Mouse (Mus musculus): ENCODE measurements at regions not wholly inside any gene's neighbourhood (a gene's known extent, or its start where the extent isn't known, plus 50 kb on each side); places are given as distances from the start of the nearest gene placed in this dataset.

- DNase-seq (ENCODE audit: low spot score in 2 of 2) = no peak
Measured at GRCm38 (mm10) chr3:38049290-38049689, 325.0 kb upstream of the Gm5148 start.

GRCm38 (mm10) chr3:38047445-38047844 is 323.2 kb upstream of the Gm5148 start:
- DNase-seq (ENCODE audit: low spot score in 2 of 2) = no peak

- no peak for DNase-seq (ENCODE audit: low spot score in 2 of 2)
Measured at GRCm38 (mm10) chr3:38046611-38047010, 322.3 kb upstream of the Gm5148 start.

- DNase-seq (ENCODE audit: low spot score in 2 of 2) = no peak
Measured at GRCm38 (mm10) chr3:38045989-38046388, 321.7 kb upstream of the Gm5148 start.

GRCm38 (mm10) chr3:38045523-38045922 is 321.2 kb upstream of the Gm5148 start:
- DNase-seq (ENCODE audit: low spot score in 2 of 2) = no peak

GRCm38 (mm10) chr3:38044338-38044737 is 320.0 kb upstream of the Gm5148 start:
- no peak for DNase-seq (ENCODE audit: low spot score in 2 of 2)

- DNase-seq (ENCODE audit: low spot score in 2 of 2) = no peak
Measured at GRCm38 (mm10) chr3:38042614-38043013, 318.3 kb upstream of the Gm5148 start.

GRCm38 (mm10) chr3:38036131-38036530 is 311.8 kb upstream of the Gm5148 start:
- no peak for DNase-seq (ENCODE audit: low spot score in 2 of 2)

GRCm38 (mm10) chr3:38034138-38034537 is 309.8 kb upstream of the Gm5148 start:
- no peak for DNase-seq (ENCODE audit: low spot score in 2 of 2)

- no peak for DNase-seq (ENCODE audit: low spot score in 2 of 2)
Measured at GRCm38 (mm10) chr3:38014768-38015167, 290.5 kb upstream of the Gm5148 start.

GRCm38 (mm10) chr3:38009168-38009567 is 284.9 kb upstream of the Gm5148 start:
- DNase-seq (ENCODE audit: low spot score in 2 of 2) = no peak

GRCm38 (mm10) chr3:38008321-38008720 is 284.0 kb upstream of the Gm5148 start:
- no peak for DNase-seq (ENCODE audit: low spot score in 2 of 2)

- DNase-seq (ENCODE audit: low spot score in 2 of 2) = no peak
Measured at GRCm38 (mm10) chr3:38007626-38008025, 283.3 kb upstream of the Gm5148 start.

- DNase-seq (ENCODE audit: low spot score in 2 of 2) = no peak
Measured at GRCm38 (mm10) chr3:38002275-38002674, 278.0 kb upstream of the Gm5148 start.

GRCm38 (mm10) chr3:37999779-38000178 is 275.5 kb upstream of the Gm5148 start:
- no peak for DNase-seq (ENCODE audit: low spot score in 2 of 2)

- peak in 1 of 2 experiments; percentile 15 for DNase-seq (ENCODE audit: low spot score in 2 of 2)
Measured at GRCm38 (mm10) chr3:37997998-37998397, 273.7 kb upstream of the Gm5148 start.

GRCm38 (mm10) chr3:37989992-37990391 is 265.7 kb upstream of the Gm5148 start:
- DNase-seq (ENCODE audit: low spot score in 2 of 2) = no peak

GRCm38 (mm10) chr3:37987775-37988505 is 263.6 kb upstream of the Gm5148 start:
- DNase-seq (ENCODE audit: low spot score in 2 of 2) = no peak

- no peak for DNase-seq (ENCODE audit: low spot score in 2 of 2)
Measured at GRCm38 (mm10) chr3:37987007-37987774, 262.9 kb upstream of the Gm5148 start.

- no peak for DNase-seq (ENCODE audit: low spot score in 2 of 2)
Measured at GRCm38 (mm10) chr3:37984706-37985105, 260.4 kb upstream of the Gm5148 start.

- no peak for DNase-seq (ENCODE audit: low spot score in 2 of 2)
Measured at GRCm38 (mm10) chr3:37981481-37982180, 257.3 kb upstream of the Gm5148 start.

- no peak for DNase-seq (ENCODE audit: low spot score in 2 of 2)
Measured at GRCm38 (mm10) chr3:37979871-37980270, 255.6 kb upstream of the Gm5148 start.
